Mouse (Mus musculus): Measurements from ENCODE around the gene Fut8.

Gene Fut8

GRCm38 (mm10) chr12:77309507-77309906, 71.6 kb downstream of the Fut8 start:
- DNase-seq: no peak

GRCm38 (mm10) chr12:77313502-77313901, 75.6 kb downstream of the Fut8 start:
- no peak for DNase-seq

- DNase-seq: no peak
Observed at GRCm38 (mm10) chr12:77324142-77324541, 86.2 kb downstream of the Fut8 start.

GRCm38 (mm10) chr12:77346521-77346920, 108.6 kb downstream of the Fut8 start:
- no peak for DNase-seq

GRCm38 (mm10) chr12:77349543-77349942, 111.6 kb downstream of the Fut8 start:
- no peak for DNase-seq

GRCm38 (mm10) chr12:77415720-77416119, 177.8 kb downstream of the Fut8 start:
- no peak for DNase-seq

GRCm38 (mm10) chr12:77421667-77422393, 183.9 kb downstream of the Fut8 start:
- DNase-seq: no peak

GRCm38 (mm10) chr12:77426093-77426492, 188.2 kb downstream of the Fut8 start:
- no peak for DNase-seq

GRCm38 (mm10) chr12:77428165-77428564, 190.2 kb downstream of the Fut8 start:
- no peak for DNase-seq

- no peak for DNase-seq
Observed at GRCm38 (mm10) chr12:77429381-77429780, 191.5 kb downstream of the Fut8 start.

- no peak for DNase-seq
Observed at GRCm38 (mm10) chr12:77436733-77437132, 198.8 kb downstream of the Fut8 start.

- DNase-seq: no peak
Observed at GRCm38 (mm10) chr12:77450816-77451215, 212.9 kb downstream of the Fut8 start.

- no peak for DNase-seq
Observed at GRCm38 (mm10) chr12:77466178-77466577, 228.3 kb downstream of the Fut8 start.

- no peak for DNase-seq
Observed at GRCm38 (mm10) chr12:77479931-77480330, 242.0 kb downstream of the Fut8 start.

- DNase-seq: no peak
Observed at GRCm38 (mm10) chr12:77481153-77481552, 243.2 kb downstream of the Fut8 start.

GRCm38 (mm10) chr12:77481799-77482198, 243.9 kb downstream of the Fut8 start:
- no peak for DNase-seq

GRCm38 (mm10) chr12:77483180-77483855, 245.4 kb downstream of the Fut8 start:
- DNase-seq: no peak

- no peak for DNase-seq
Observed at GRCm38 (mm10) chr12:77484761-77485160, 246.8 kb downstream of the Fut8 start.

- DNase-seq: no peak
Observed at GRCm38 (mm10) chr12:77491478-77491877, 253.6 kb downstream of the Fut8 start.

GRCm38 (mm10) chr12:77495781-77496180, 257.9 kb downstream of the Fut8 start:
- DNase-seq: no peak

GRCm38 (mm10) chr12:77498153-77498552, 260.2 kb downstream of the Fut8 start:
- DNase-seq: no peak

- DNase-seq: no peak
Observed at GRCm38 (mm10) chr12:77500439-77501055, 262.6 kb downstream of the Fut8 start.

- no peak for DNase-seq
Observed at GRCm38 (mm10) chr12:77501466-77502240, 263.7 kb downstream of the Fut8 start.
